Mouse (Mus musculus) neural tube, embryonic 11.5 days (tissue): ENCODE results near the gene Spats2. TPM values are rescaled to one million over a fixed set of nuclear protein-coding genes. Genes with fewer than 3 reads are reported as not detected.
"Not testable (repeated sequence)": the region's sequence is repeated elsewhere in the genome, so short reads cannot be mapped to it uniquely, and the experiment has no call there.

Source experiments
- ATAC-seq: fragments of 200-750 bp; cut with Nextera tagmentation; 2 replicates; pipeline ENCODE4 v1.8.0; 2017; ENCODE audit warnings: moderate number of reproducible peaks, mild to moderate bottlenecking, moderate TSS enrichment, moderate library complexity; ENCODE audit not compliant: insufficient read depth, low FRiP score, low TSS enrichment
- DNase-seq: peaks from one replicate; pipeline ENCODE4 v3.0.0-alpha.2; 2015; ENCODE audit warnings: low spot score
- H3K27ac ChIP-seq: fragments of 300-500 bp; sonication (generic); 2 replicates; pipeline ENCODE4 v1.5.1; 2014; ENCODE audit warnings: low read depth, mild to moderate bottlenecking, low read length
- H3K27me3 ChIP-seq: fragments of 300-500 bp; sonication (generic); 2 replicates; pipeline ENCODE4 v1.6.1; 2014; ENCODE audit warnings: mild to moderate bottlenecking, low read length, mixed read lengths; ENCODE audit not compliant: control insufficient read depth, insufficient read depth
- H3K36me3 ChIP-seq: fragments of 300-500 bp; sonication (generic); 2 replicates; pipeline ENCODE4 v1.6.1; 2014; ENCODE audit warnings: mild to moderate bottlenecking, low read length, moderate library complexity, mixed read lengths; ENCODE audit not compliant: control insufficient read depth, insufficient read depth
- H3K4me1 ChIP-seq: fragments of 300-500 bp; sonication (generic); 2 replicates; pipeline ENCODE4 v1.6.1; 2014; ENCODE audit warnings: low read length, mixed read lengths; ENCODE audit not compliant: control insufficient read depth, insufficient read depth
- H3K4me2 ChIP-seq: fragments of 300-500 bp; sonication (generic); 2 replicates; pipeline ENCODE4 v1.6.1; 2014; ENCODE audit warnings: low read depth, mild to moderate bottlenecking, moderate library complexity
- H3K4me3 ChIP-seq: fragments of 300-500 bp; sonication (generic); 2 replicates; pipeline ENCODE4 v1.5.1; 2014; ENCODE audit warnings: low read depth, low read length
- H3K9ac ChIP-seq: fragments of 300-500 bp; sonication (generic); 2 replicates; pipeline ENCODE4 v1.6.1; 2014; ENCODE audit warnings: mild to moderate bottlenecking, low read length
- H3K9me3 ChIP-seq: fragments of 300-500 bp; sonication (generic); 2 replicates; pipeline ENCODE4 v1.6.1; 2016; ENCODE audit warnings: low read length; ENCODE audit not compliant: control insufficient read depth
- WGBS: fragments of 180-500 bp; shearing (Covaris S2); extraction: QIAGEN DNeasy Blood & Tissue Kit; methylation state at CpG from one replicate; pipeline ENCODE4 v1.1.7; 2014; 5-methylcytosine and 5-hydroxymethylcytosine counted together
- polyA plus RNA-seq: library from polyadenylated mRNA; unstranded; fragments of >200 nt; fragmentation: Nextera tagmentation; extraction: Ambion mirVana; gene quantifications from 2 replicates; pipeline ENCODE4 v1.2.1, GENCODE M21; 2014

Gene Spats2
- polyA plus RNA-seq, 1 experiment from 2014 or later: 63.3 TPM

DNA sequence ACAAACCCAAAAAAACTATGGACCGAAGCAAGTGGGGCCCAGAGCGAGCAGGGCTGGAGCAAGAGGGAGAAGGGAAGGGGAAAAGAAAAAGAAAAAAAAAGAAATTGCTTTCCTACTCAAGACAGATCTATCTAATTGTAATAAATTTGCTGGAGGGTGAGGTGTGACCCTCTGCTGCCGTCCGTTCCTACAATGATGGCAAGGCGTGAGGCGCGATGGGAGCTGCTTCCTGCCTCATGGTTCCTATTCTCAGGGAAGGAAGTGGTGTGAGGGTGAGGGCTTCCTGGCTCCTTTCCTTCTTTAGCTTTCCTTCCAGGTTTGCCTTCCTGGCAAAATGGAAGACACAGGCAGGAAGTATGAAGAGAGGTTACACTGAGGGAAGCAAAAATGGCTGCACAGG, 24.8 kb downstream of the Spats2 start:
- Histone ChIP-seq H3K27me3 (no peaks in the 10 kb centered on the region), H3K36me3 (peaks cover 10% of the 10 kb centered on the region; the same call in 1 of the 2 replicates), H3K4me2 (no peak overlapping the region), H3K9ac (no peak overlapping the region), H3K4me3 (no peak overlapping the region), H3K9me3 (no peaks in the 10 kb centered on the region), H3K4me1 (no peaks in the 10 kb centered on the region), H3K27ac (no peak overlapping the region)
- no peak for DNase-seq
- 93% methylated on average over 7 of the region's 7 CpGs for WGBS
- no peak for ATAC-seq

DNA sequence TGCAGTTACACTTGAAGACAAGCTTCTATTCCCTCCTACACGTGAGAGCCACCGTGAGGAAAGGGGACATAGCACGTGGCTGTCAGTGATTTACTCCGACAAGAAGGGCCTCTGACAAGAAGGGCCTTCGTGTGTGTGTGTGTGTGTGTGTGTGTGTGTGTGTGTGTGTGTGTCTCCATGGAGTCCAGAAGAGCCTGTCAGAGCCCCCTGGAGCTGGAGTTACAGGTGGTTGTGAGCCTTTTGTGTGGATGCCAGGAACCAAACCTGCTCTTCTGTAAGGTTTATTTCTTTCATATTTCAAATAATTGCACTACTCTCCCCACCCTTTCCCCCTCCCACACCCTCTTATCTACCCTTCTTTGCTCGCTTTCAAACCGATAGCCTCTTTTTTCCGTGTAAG, 25.6 kb downstream of the Spats2 start:
- H3K4me1 ChIP-seq: no peaks in the 10 kb centered on the region
- no peak for ATAC-seq
- H3K27me3 ChIP-seq: no peaks in the 10 kb centered on the region
- no peak for DNase-seq
- H3K27ac ChIP-seq: no peak overlapping the region
- no peak overlapping the region for H3K9ac ChIP-seq
- 89% methylated on average over 8 of the region's 8 CpGs for WGBS
- H3K4me2 ChIP-seq: no peak overlapping the region
- 0 out of 2 replicates have a peak, but pooled peaks cover 5% of the 10 kb centered on the region for H3K36me3 ChIP-seq
- H3K4me3 ChIP-seq: no peak overlapping the region
- H3K9me3 ChIP-seq: no peaks in the 10 kb centered on the region

- H3K27me3 ChIP-seq: no peaks in the 10 kb centered on the region
- 0 out of 2 replicates have a peak, but pooled peaks cover 2% of the 10 kb centered on the region for H3K36me3 ChIP-seq
- DNase-seq (no peak), ATAC-seq (no peak)
- no peak overlapping the region for H3K27ac ChIP-seq
- 95% methylated on average over 8 of the region's 8 CpGs for WGBS
- H3K9me3 ChIP-seq: no peaks in the 10 kb centered on the region
- no peak overlapping the region for H3K4me3 ChIP-seq
- no peak overlapping the region for H3K4me2 ChIP-seq
- H3K9ac ChIP-seq: no peak overlapping the region
- no peaks in the 10 kb centered on the region for H3K4me1 ChIP-seq
These were observed 27.8 kb downstream of the Spats2 start for GRCm38 (mm10) chr15:99153466-99153865.

DNA sequence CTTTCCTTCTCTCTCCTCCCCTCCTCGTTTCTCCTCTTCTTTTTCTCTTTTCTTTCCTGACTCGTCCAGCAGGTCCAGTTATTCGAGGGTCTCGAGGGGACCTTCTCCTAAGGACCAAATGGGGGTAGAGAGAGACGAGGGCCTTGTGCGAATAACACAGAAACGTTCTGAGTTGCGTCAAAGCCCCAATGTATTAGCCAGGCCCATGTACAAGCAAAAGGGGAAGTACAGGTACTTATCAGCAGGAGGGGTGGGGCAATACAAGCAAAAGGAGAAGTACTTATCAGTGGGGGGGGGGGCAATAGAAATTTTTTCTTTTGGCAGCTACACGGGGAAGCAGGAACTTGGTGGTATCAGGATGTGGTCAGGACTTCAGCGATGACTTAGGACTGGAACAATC, 28.8 kb downstream of the Spats2 start:
- H3K4me3 ChIP-seq, H3K9me3 ChIP-seq, H3K4me2 ChIP-seq, DNase-seq, H3K9ac ChIP-seq, H3K27me3 ChIP-seq, H3K36me3 ChIP-seq, ATAC-seq, H3K4me1 ChIP-seq, H3K27ac ChIP-seq: not testable (repeated sequence)
- 91% methylated on average over 10 of the region's 10 CpGs for WGBS

GRCm38 (mm10) chr15:99163512-99164365, 38.0 kb downstream of the Spats2 start:
- no peaks in the 10 kb centered on the region for H3K27me3 ChIP-seq
- H3K4me2 ChIP-seq: no peak overlapping the region
- H3K4me3 ChIP-seq: no peak overlapping the region
- ATAC-seq: no peak
- no peak overlapping the region for H3K27ac ChIP-seq
- no peaks in the 10 kb centered on the region for H3K9me3 ChIP-seq
- H3K36me3 ChIP-seq: peaks cover 2% of the 10 kb centered on the region; the same call in 1 of the 2 replicates
- H3K9ac ChIP-seq: no peak overlapping the region
- DNase-seq: no peak
- 80% methylated on average over 12 of the region's 12 CpGs for WGBS
- H3K4me1 ChIP-seq: no peaks in the 10 kb centered on the region

GRCm38 (mm10) chr15:99172131-99172530, 46.4 kb downstream of the Spats2 start:
- Histone ChIP-seq H3K27me3 (no peaks in the 10 kb centered on the region), H3K36me3 (peaks cover 16% of the 10 kb centered on the region), H3K4me1 (no peaks in the 10 kb centered on the region), H3K9me3 (no peaks in the 10 kb centered on the region), H3K27ac (no peak overlapping the region), H3K4me2 (no peak overlapping the region), H3K9ac (no peak overlapping the region), H3K4me3 (no peak overlapping the region)
- ATAC-seq (no peak), DNase-seq (no peak)
- WGBS: 93% methylated on average over 6 of the region's 6 CpGs

DNA sequence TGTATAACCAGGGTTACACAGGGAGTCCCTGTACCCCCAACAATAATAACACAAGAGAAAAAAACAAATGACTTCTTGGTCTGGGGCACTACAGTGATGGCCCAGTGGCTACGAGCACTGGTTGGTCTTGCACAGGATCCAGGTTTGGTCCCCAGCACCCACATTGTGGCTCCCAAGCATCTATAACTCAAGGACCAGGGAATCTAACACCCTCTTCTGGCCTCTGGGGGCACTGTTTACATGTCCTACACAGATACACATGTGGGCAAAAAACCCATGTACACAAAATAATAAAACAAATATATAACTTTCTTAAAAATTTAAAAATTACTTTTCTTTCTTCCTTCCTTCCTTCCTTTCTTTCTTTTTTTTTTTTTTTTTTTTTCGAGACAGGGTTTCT, 53.9 kb downstream of the Spats2 start:
- WGBS: 100% methylated on average over 1 of the region's 2 CpGs
- no peaks in the 10 kb centered on the region for H3K9me3 ChIP-seq
- H3K36me3 ChIP-seq: peaks cover 23% of the 10 kb centered on the region
- H3K9ac ChIP-seq: no peak overlapping the region
- no peak overlapping the region for H3K4me3 ChIP-seq
- H3K4me1 ChIP-seq: no peaks in the 10 kb centered on the region
- ATAC-seq (no peak), DNase-seq (no peak)
- no peak overlapping the region for H3K4me2 ChIP-seq
- no peak overlapping the region for H3K27ac ChIP-seq
- no peaks in the 10 kb centered on the region for H3K27me3 ChIP-seq

GRCm38 (mm10) chr15:99184217-99184914, 58.6 kb downstream of the Spats2 start:
- H3K27me3 ChIP-seq: no peaks in the 10 kb centered on the region
- H3K9ac ChIP-seq: no peak overlapping the region
- no peaks in the 10 kb centered on the region for H3K9me3 ChIP-seq
- peaks cover 22% of the 10 kb centered on the region for H3K36me3 ChIP-seq
- ATAC-seq: no peak
- no peak for DNase-seq
- no peak overlapping the region for H3K4me3 ChIP-seq
- WGBS: 93% methylated on average over 9 of the region's 9 CpGs
- no peak overlapping the region for H3K27ac ChIP-seq
- H3K4me1 ChIP-seq: no peaks in the 10 kb centered on the region
- H3K4me2 ChIP-seq: no peak overlapping the region

GRCm38 (mm10) chr15:99194358-99194757, 68.6 kb downstream of the Spats2 start:
- Histone ChIP-seq H3K27me3 (no peaks in the 10 kb centered on the region), H3K9ac (no peak overlapping the region), H3K4me3 (no peak overlapping the region), H3K27ac (no peak overlapping the region), H3K36me3 (peaks cover 11% of the 10 kb centered on the region), H3K4me2 (no peak overlapping the region), H3K4me1 (no peaks in the 10 kb centered on the region), H3K9me3 (no peaks in the 10 kb centered on the region)
- DNase-seq (no peak), ATAC-seq (no peak)
- 79% methylated on average over 10 of the region's 10 CpGs for WGBS
